Mouse (Mus musculus): ENCODE results near the gene Gsk3a. TPM values are rescaled to one million over a fixed set of nuclear protein-coding genes. Genes with fewer than 3 reads are reported as not detected.
"Not testable (repeated sequence)": the region's sequence is repeated elsewhere in the genome, so short reads cannot be mapped to it uniquely, and the experiment has no call there.

The Gsk3a gene
- polyA plus RNA-seq, 1 experiment from 2014 or later: 16.3 TPM

- Histone ChIP-seq H3K27me3 (replicated peaks) (no peaks in the 10 kb centered on the region), H3K4me1 (peaks cover 67% of the 10 kb centered on the region), H3K4me2 (no peak overlapping the region), H3K4me3 (replicated peaks) (no peak overlapping the region), H3K27ac (replicated peaks) (no peak overlapping the region), H3K36me3 (peaks cover 29% of the 10 kb centered on the region), H3K9me3 (replicated peaks) (no peaks in the 10 kb centered on the region), H3K9ac (replicated peaks) (no peak overlapping the region)
- 90% methylated on average over 30 of the region's 30 CpGs for WGBS
- no peak for ATAC-seq (ENCODE audit: low FRiP score)
Observed at GRCm38 (mm10) chr7:25271651-25272444, 34.2 kb upstream of the Gsk3a start.

- Histone ChIP-seq H3K9ac (replicated peaks) (0 out of 2 replicates have a peak overlapping the region, but pooled peaks have one; percentile 10), H3K4me1 (peaks cover 62% of the 10 kb centered on the region)
- WGBS: 92% methylated on average over 35 of the region's 35 CpGs
Observed at GRCm38 (mm10) chr7:25270652-25271633, 33.3 kb upstream of the Gsk3a start.

GRCm38 (mm10) chr7:25269545-25270271 is 32.1 kb upstream of the Gsk3a start:
- Histone ChIP-seq H3K27me3 (replicated peaks) (no peaks in the 10 kb centered on the region), H3K4me3 (replicated peaks) (peak overlapping the region; percentile 69; the same call in 1 of the 2 replicates), H3K9ac (replicated peaks) (peak overlapping the region; percentile 78), H3K4me2 (peak overlapping the region; percentile 86), H3K9me3 (replicated peaks) (no peaks in the 10 kb centered on the region), H3K4me1 (peaks cover 49% of the 10 kb centered on the region), H3K27ac (replicated peaks) (no peak overlapping the region), H3K36me3 (peaks cover 26% of the 10 kb centered on the region)
- ATAC-seq (ENCODE audit: low FRiP score): no peak
- 85% methylated on average over 8 of the region's 8 CpGs for WGBS

More at GRCm38 (mm10) chr7:25270652-25271633, 33.3 kb upstream of the Gsk3a start:
- H3K4me3 ChIP-seq (replicated peaks): no peak overlapping the region
- H3K27ac ChIP-seq (replicated peaks): no peak overlapping the region
- peak overlapping the region; percentile 86; the same call in 1 of the 2 replicates for H3K4me2 ChIP-seq
- H3K27me3 ChIP-seq (replicated peaks): no peaks in the 10 kb centered on the region
- H3K9me3 ChIP-seq (replicated peaks): no peaks in the 10 kb centered on the region
- no peak for ATAC-seq (ENCODE audit: low FRiP score)
- H3K36me3 ChIP-seq: peaks cover 29% of the 10 kb centered on the region

GRCm38 (mm10) chr7:25269029-25269428 is 31.4 kb upstream of the Gsk3a start:
- H3K4me1 ChIP-seq: peaks cover 42% of the 10 kb centered on the region
- H3K9me3 ChIP-seq (replicated peaks): no peaks in the 10 kb centered on the region
- H3K9ac ChIP-seq (replicated peaks): peak overlapping the region; percentile 78
- H3K4me2 ChIP-seq: peak overlapping the region; percentile 86
- H3K4me3 ChIP-seq (replicated peaks): peak overlapping the region; percentile 69
- no peak for ATAC-seq (ENCODE audit: low FRiP score)
- H3K36me3 ChIP-seq: peaks cover 26% of the 10 kb centered on the region
- no peaks in the 10 kb centered on the region for H3K27me3 ChIP-seq (replicated peaks)
- H3K27ac ChIP-seq (replicated peaks): peak overlapping the region; percentile 90
- WGBS: 52% methylated on average over 4 of the region's 4 CpGs

GRCm38 (mm10) chr7:25268588-25268987 is 30.9 kb upstream of the Gsk3a start:
- Histone ChIP-seq H3K9ac (replicated peaks) (peak overlapping the region; percentile 78), H3K27ac (replicated peaks) (peak overlapping the region; percentile 90), H3K9me3 (replicated peaks) (no peaks in the 10 kb centered on the region), H3K4me3 (replicated peaks) (peak overlapping the region; percentile 69), H3K4me2 (peak overlapping the region; percentile 86), H3K4me1 (peaks cover 38% of the 10 kb centered on the region), H3K36me3 (peaks cover 25% of the 10 kb centered on the region), H3K27me3 (replicated peaks) (no peaks in the 10 kb centered on the region)
- WGBS: 5% methylated on average over 7 of the region's 7 CpGs
- no peak for ATAC-seq (ENCODE audit: low FRiP score)

GRCm38 (mm10) chr7:25267751-25268463 is 30.3 kb upstream of the Gsk3a start:
- peak; percentile 95 for ATAC-seq (ENCODE audit: low FRiP score)
- H3K9me3 ChIP-seq (replicated peaks): no peaks in the 10 kb centered on the region
- no peaks in the 10 kb centered on the region for H3K27me3 ChIP-seq (replicated peaks)
- peaks cover 32% of the 10 kb centered on the region for H3K4me1 ChIP-seq
- peak overlapping the region; percentile 78 for H3K9ac ChIP-seq (replicated peaks)
- H3K27ac ChIP-seq (replicated peaks): peak overlapping the region; percentile 97
- H3K4me2 ChIP-seq: peak overlapping the region; percentile 86
- peak overlapping the region; percentile 69 for H3K4me3 ChIP-seq (replicated peaks)
- under 1% methylated on average over 33 of the region's 33 CpGs for WGBS
- peaks cover 18% of the 10 kb centered on the region for H3K36me3 ChIP-seq

GRCm38 (mm10) chr7:25267301-25267750 is 29.7 kb upstream of the Gsk3a start, which contains the start of gene Cic:
TSS of gene Cic (plus strand) at chr7:25267704.
- Histone ChIP-seq H3K4me2 (peak within 1 kb of the TSS; percentile 86), H3K4me3 (replicated peaks) (peak within 1 kb of the TSS; percentile 69), H3K9ac (replicated peaks) (peak within 1 kb of the TSS; percentile 78), H3K4me1 (peaks cover 32% of the 10 kb centered on the region), H3K36me3 (peaks cover 12% of the 10 kb centered on the region), H3K27me3 (replicated peaks) (no peaks in the 10 kb centered on the region), H3K27ac (replicated peaks) (peak within 1 kb of the TSS; percentile 97), H3K9me3 (replicated peaks) (no peaks in the 10 kb centered on the region)
- under 1% methylated on average over 29 of the region's 29 CpGs for WGBS
- peak; percentile 92 for ATAC-seq (ENCODE audit: low FRiP score)

GRCm38 (mm10) chr7:25266180-25266962 is 28.7 kb upstream of the Gsk3a start:
- 0 out of 2 replicates have a peak overlapping the region, but pooled peaks have one; percentile 37 for H3K9ac ChIP-seq (replicated peaks)
- peak overlapping the region; percentile 69 for H3K4me3 ChIP-seq (replicated peaks)
- no peak overlapping the region for H3K27ac ChIP-seq (replicated peaks)
- ATAC-seq (ENCODE audit: low FRiP score): no peak
- WGBS: 94% methylated on average over 8 of the region's 8 CpGs
- peaks cover 32% of the 10 kb centered on the region for H3K4me1 ChIP-seq
- H3K27me3 ChIP-seq (replicated peaks): no peaks in the 10 kb centered on the region
- peak overlapping the region; percentile 86 for H3K4me2 ChIP-seq
- no peaks in the 10 kb centered on the region for H3K9me3 ChIP-seq (replicated peaks)
- H3K36me3 ChIP-seq: 0 out of 2 replicates have a peak, but pooled peaks cover 3% of the 10 kb centered on the region

- not testable (repeated sequence) for H3K9ac ChIP-seq (replicated peaks); H3K4me2 ChIP-seq; H3K4me3 ChIP-seq (replicated peaks); H3K27me3 ChIP-seq (replicated peaks); H3K27ac ChIP-seq (replicated peaks); ATAC-seq (ENCODE audit: low FRiP score); H3K36me3 ChIP-seq; H3K9me3 ChIP-seq (replicated peaks)
- H3K4me1 ChIP-seq: peaks cover 26% of the 10 kb centered on the region
- 89% methylated on average over 5 of the region's 5 CpGs for WGBS
Observed at GRCm38 (mm10) chr7:25265743-25266142, 28.1 kb upstream of the Gsk3a start.

All from neural tube, embryonic 15.5 days (tissue).